Mouse (Mus musculus): ENCODE measurements at regions not wholly inside any gene's neighbourhood (a gene's known extent, or its start where the extent isn't known, plus 50 kb on each side); places are given as distances from the start of the nearest gene placed in this dataset.
A peak's percentile ranks its signal among the peaks of the same experiment; 100 is the strongest.
"Not testable (repeated sequence)": the region's sequence is repeated elsewhere in the genome, so short reads cannot be mapped to it uniquely, and the experiment has no call there.

DNA sequence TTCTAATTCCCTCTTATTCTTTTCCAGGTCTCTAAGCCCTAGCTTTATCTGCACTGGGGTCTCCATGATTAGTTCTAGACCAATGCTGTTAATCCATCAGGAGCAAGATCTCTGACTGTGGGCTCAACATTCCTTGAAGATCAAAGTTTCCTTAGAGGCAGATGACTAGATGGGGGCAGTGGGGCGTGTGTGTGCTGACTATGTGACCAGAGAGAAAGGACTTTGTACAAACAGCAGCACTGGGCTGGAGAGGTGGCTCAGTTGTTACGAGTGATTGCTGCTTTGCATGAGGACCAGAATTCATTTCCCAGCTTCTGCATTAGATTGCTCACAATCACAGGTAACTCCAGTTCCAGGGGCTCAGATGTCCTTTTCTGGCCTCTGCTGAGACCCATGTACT, 250.1 kb upstream of the Zfp930 start:
- no peak for DNase-seq
- Histone ChIP-seq H3K4me3 (replicated peaks; ENCODE audit: extremely low read depth, low read depth, low read length) (no peak overlapping the region), H3K4me1 (ENCODE audit: control insufficient read depth, insufficient read depth, low read length) (peaks cover 3% of the 10 kb centered on the region; the same call in 1 of the 2 replicates)
- WGBS: 82% methylated on average over 2 of the region's 2 CpGs
- TF ChIP-seq CTCF (IDR thresholded peaks at IDR 0.05; ENCODE audit: insufficient read depth, low read length) (no peak), POLR2A (IDR thresholded peaks at IDR 0.05; ENCODE audit: borderline replicate concordance, extremely low read depth, low read depth, low read length) (no peak)

- no peaks in the 10 kb centered on the region for H3K4me1 ChIP-seq (ENCODE audit: control insufficient read depth, insufficient read depth, low read length)
- no peak overlapping the region for H3K4me3 ChIP-seq (replicated peaks; ENCODE audit: extremely low read depth, low read depth, low read length)
- TF ChIP-seq POLR2A (IDR thresholded peaks at IDR 0.05; ENCODE audit: borderline replicate concordance, extremely low read depth, low read depth, low read length) (no peak), CTCF (IDR thresholded peaks at IDR 0.05; ENCODE audit: insufficient read depth, low read length) (no peak)
- DNase-seq: no peak
- 46% methylated on average over 3 of the region's 3 CpGs for WGBS
Measured at GRCm38 (mm10) chr8:68961981-68962380, 246.9 kb upstream of the Zfp930 start.

GRCm38 (mm10) chr8:68975773-68976172, 233.1 kb upstream of the Zfp930 start:
- no peak overlapping the region for H3K4me3 ChIP-seq (replicated peaks; ENCODE audit: extremely low read depth, low read depth, low read length)
- TF ChIP-seq CTCF (IDR thresholded peaks at IDR 0.05; ENCODE audit: insufficient read depth, low read length) (no peak), POLR2A (IDR thresholded peaks at IDR 0.05; ENCODE audit: borderline replicate concordance, extremely low read depth, low read depth, low read length) (no peak)
- 53% methylated on average over 2 of the region's 2 CpGs for WGBS
- no peak for DNase-seq
- no peaks in the 10 kb centered on the region for H3K4me1 ChIP-seq (ENCODE audit: control insufficient read depth, insufficient read depth, low read length)

DNA sequence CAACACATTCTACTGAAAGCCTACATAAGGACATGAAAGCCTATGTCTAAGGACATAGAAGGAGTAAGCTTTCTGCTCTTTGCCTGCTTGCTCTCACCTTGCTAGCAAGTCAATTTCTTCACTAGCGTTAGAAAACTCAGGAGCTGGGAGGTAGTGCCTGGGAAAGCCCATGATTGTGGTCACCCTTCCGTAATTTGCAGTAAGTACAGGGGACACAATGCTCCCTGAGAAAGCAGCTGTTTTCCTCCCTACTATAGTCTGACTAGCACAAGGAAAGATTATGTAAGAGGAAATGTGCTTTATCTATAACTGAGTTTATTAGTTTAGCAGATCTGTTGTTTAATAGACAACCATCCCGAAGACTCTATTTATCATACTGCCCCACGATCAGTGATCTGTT, 231.7 kb upstream of the Zfp930 start:
- H3K4me3 ChIP-seq (replicated peaks; ENCODE audit: extremely low read depth, low read depth, low read length): no peak overlapping the region
- 55% methylated on average over 4 of the region's 4 CpGs for WGBS
- no peaks in the 10 kb centered on the region for H3K4me1 ChIP-seq (ENCODE audit: control insufficient read depth, insufficient read depth, low read length)
- TF ChIP-seq POLR2A (IDR thresholded peaks at IDR 0.05; ENCODE audit: borderline replicate concordance, extremely low read depth, low read depth, low read length) (no peak), CTCF (IDR thresholded peaks at IDR 0.05; ENCODE audit: insufficient read depth, low read length) (no peak)
- no peak for DNase-seq

DNA sequence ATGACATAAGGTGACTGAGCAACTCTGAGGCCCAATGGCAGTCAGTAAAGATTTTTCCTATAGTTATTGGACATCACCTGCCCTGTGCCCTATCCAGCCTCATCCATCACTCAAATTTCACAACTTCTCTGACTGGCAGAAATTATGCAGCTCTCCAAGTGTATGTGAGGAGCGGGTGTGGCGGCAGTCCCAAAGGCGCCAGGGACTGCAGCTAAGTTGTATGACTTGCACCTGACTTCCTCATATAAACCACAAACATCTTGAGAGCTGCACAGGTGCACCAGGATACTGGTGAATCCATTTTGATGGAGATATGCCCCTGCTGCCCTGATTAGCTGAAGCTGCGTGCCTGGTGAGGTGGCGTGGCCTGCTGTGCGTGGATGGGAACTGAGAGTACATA, 225.7 kb upstream of the Zfp930 start:
- not testable (repeated sequence) for H3K4me3 ChIP-seq (replicated peaks; ENCODE audit: extremely low read depth, low read depth, low read length); DNase-seq
- WGBS: 68% methylated on average over 6 of the region's 6 CpGs
- peaks cover 10% of the 10 kb centered on the region for H3K4me1 ChIP-seq (ENCODE audit: control insufficient read depth, insufficient read depth, low read length)

- DNase-seq: no peak
- H3K4me1 ChIP-seq (ENCODE audit: control insufficient read depth, insufficient read depth, low read length): peaks cover 10% of the 10 kb centered on the region
- WGBS: 48% methylated on average over 12 of the region's 12 CpGs
- no peak overlapping the region for H3K4me3 ChIP-seq (replicated peaks; ENCODE audit: extremely low read depth, low read depth, low read length)
- no peak for TF ChIP-seq CTCF (IDR thresholded peaks at IDR 0.05; ENCODE audit: insufficient read depth, low read length)
- peak; percentile 36; the same call in 1 of the 2 replicates for TF ChIP-seq POLR2A (IDR thresholded peaks at IDR 0.05; ENCODE audit: borderline replicate concordance, extremely low read depth, low read depth, low read length)
Measured at GRCm38 (mm10) chr8:68983691-68984090, 225.1 kb upstream of the Zfp930 start.

- 57% methylated on average over 4 of the region's 4 CpGs for WGBS
- TF ChIP-seq CTCF (IDR thresholded peaks at IDR 0.05; ENCODE audit: insufficient read depth, low read length) (no peak), POLR2A (IDR thresholded peaks at IDR 0.05; ENCODE audit: borderline replicate concordance, extremely low read depth, low read depth, low read length) (no peak)
Measured at GRCm38 (mm10) chr8:68984487-68984886, 224.4 kb upstream of the Zfp930 start.

GRCm38 (mm10) chr8:68986425-68986824, 222.4 kb upstream of the Zfp930 start:
- H3K4me1 ChIP-seq (ENCODE audit: control insufficient read depth, insufficient read depth, low read length): peaks cover 10% of the 10 kb centered on the region
- no peak for DNase-seq
- H3K4me3 ChIP-seq (replicated peaks; ENCODE audit: extremely low read depth, low read depth, low read length): no peak overlapping the region
- WGBS: 92% methylated on average over 2 of the region's 2 CpGs
- TF ChIP-seq POLR2A (IDR thresholded peaks at IDR 0.05; ENCODE audit: borderline replicate concordance, extremely low read depth, low read depth, low read length) (no peak), CTCF (IDR thresholded peaks at IDR 0.05; ENCODE audit: insufficient read depth, low read length) (no peak)

More at GRCm38 (mm10) chr8:68984487-68984886, 224.4 kb upstream of the Zfp930 start:
- Histone ChIP-seq H3K4me1 (ENCODE audit: control insufficient read depth, insufficient read depth, low read length) (peaks cover 10% of the 10 kb centered on the region), H3K4me3 (replicated peaks; ENCODE audit: extremely low read depth, low read depth, low read length) (no peak overlapping the region)
- DNase-seq: no peak

Measured in lung, adult 2 months (tissue).